Mouse (Mus musculus) embryonic fibroblast, embryonic 13.5 days (primary cell): ENCODE results near the gene Eif4g1.

ENCODE experiments used
- CTCF ChIP-seq: IDR thresholded peaks from 2 replicates; pipeline ENCODE4 v1.5.1; 2011; ENCODE audit warnings: mild to moderate bottlenecking, control low read depth, low read length, moderate library complexity, borderline replicate concordance; ENCODE audit not compliant: insufficient read depth
- POLR2A ChIP-seq: IDR thresholded peaks from 2 replicates; pipeline ENCODE4 v1.6.1; 2011; ENCODE audit warnings: low read depth, mild to moderate bottlenecking, control low read depth, low read length, moderate library complexity

- TF ChIP-seq CTCF, result no peak
- TF ChIP-seq POLR2A, result no peak
Measured at GRCm38 (mm10) chr16:20715566-20715965, 47.5 kb downstream of the Eif4g1 start.
